ENCODE assay signal across 8 mouse cellular contexts in the genomic region with DNA sequence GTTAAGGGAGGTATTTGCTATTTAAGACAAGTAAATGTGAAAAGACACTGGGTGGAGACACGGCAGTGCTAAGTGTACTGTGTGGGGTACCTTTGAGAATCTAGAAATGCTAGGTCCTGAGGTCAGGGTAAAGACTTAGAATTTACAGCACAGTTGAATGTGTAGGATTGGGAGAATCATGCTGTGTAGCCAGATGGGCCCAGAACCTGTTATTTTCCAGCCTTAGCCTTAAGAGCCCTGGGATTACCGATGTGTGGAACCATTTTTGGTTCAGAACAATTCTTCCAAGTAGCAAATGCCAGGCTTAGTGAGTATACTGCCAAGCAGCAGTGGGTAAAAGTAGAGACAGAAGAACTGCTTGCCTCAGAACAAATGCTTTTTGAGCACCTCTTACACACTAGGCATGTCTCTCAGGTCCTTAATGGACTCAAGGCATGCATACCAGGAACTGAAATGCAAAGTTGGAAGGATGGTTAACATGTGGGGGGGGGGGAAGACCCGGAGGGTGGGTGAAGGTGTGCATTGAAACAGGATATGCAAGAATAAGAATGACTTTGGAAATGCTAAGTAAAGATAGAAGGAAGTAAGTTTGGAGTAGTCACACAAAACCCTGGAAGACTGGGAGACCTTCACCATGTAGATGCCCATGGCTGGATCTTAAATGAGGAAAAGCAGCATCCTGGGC. TPM values are rescaled to one million over a fixed set of nuclear protein-coding genes. Genes with fewer than 3 reads are reported as not detected.
A peak's percentile ranks its signal among the peaks of the same experiment; 100 is the strongest.
DNase-seq lines count a peak whose midpoint lies in the region; ATAC-seq and TF ChIP-seq lines count a peak whose summit lies in the region.

No protein-coding gene starts in this region.

- H3K4me1 ChIP-seq in heart, embryonic 10.5 days = peaks cover 18% of the 10 kb centered on the region
- no peaks in the 10 kb centered on the region for H3K4me1 ChIP-seq in ES-Bruce4 (ENCODE audit: control insufficient read depth, insufficient read depth, low read length)
- H3K4me1 ChIP-seq in forebrain, embryonic 16.5 days (replicated peaks; ENCODE audit: control insufficient read depth, insufficient read depth, low read length) = peaks cover 17% of the 10 kb centered on the region
- peaks cover 27% of the 10 kb centered on the region for H3K4me1 ChIP-seq in liver, postnatal 0 days (ENCODE audit: insufficient read depth)

- H3K36me3 ChIP-seq in heart, embryonic 10.5 days = peaks cover 57% of the 10 kb centered on the region
- H3K36me3 ChIP-seq in ES-Bruce4 (ENCODE audit: control insufficient read depth, insufficient read depth, low read length, poor library complexity, severe bottlenecking) = peaks cover 45% of the 10 kb centered on the region
- peaks cover 27% of the 10 kb centered on the region for H3K36me3 ChIP-seq in forebrain, embryonic 16.5 days (ENCODE audit: control insufficient read depth, insufficient read depth)
- peaks cover 38% of the 10 kb centered on the region for H3K36me3 ChIP-seq in liver, postnatal 0 days (replicated peaks; ENCODE audit: insufficient read depth, low read length)

- no peaks in the 10 kb centered on the region for H3K9me3 ChIP-seq in heart, embryonic 10.5 days
- no peaks in the 10 kb centered on the region for H3K9me3 ChIP-seq in ES-Bruce4 (replicated peaks; ENCODE audit: control insufficient read depth, insufficient read depth, low read length, poor library complexity, severe bottlenecking)
- H3K9me3 ChIP-seq in forebrain, embryonic 16.5 days (ENCODE audit: control insufficient read depth, low read length) = no peaks in the 10 kb centered on the region
- H3K9me3 ChIP-seq in liver, postnatal 0 days (ENCODE audit: low read length) = no peaks in the 10 kb centered on the region

- TF ChIP-seq CTCF in ES-Bruce4 (IDR thresholded peaks at IDR 0.05; ENCODE audit: low read depth, low read length) = no peak
- no peak for TF ChIP-seq CTCF in liver, postnatal 0 days (IDR thresholded peaks at IDR 0.05; ENCODE audit: low read depth)

- H3K4me2 ChIP-seq in forebrain, embryonic 16.5 days (ENCODE audit: low read length) = peak overlapping the region; percentile 90
- peak overlapping the region; percentile 94 for H3K4me2 ChIP-seq in liver, postnatal 0 days (ENCODE audit: low read depth, low read length)

- no peaks in the 10 kb centered on the region for H3K27me3 ChIP-seq in heart, embryonic 10.5 days (ENCODE audit: insufficient read depth, poor library complexity, severe bottlenecking)
- no peaks in the 10 kb centered on the region for H3K27me3 ChIP-seq in ES-Bruce4 (ENCODE audit: control insufficient read depth, insufficient read depth, low read length, poor library complexity, severe bottlenecking)
- no peaks in the 10 kb centered on the region for H3K27me3 ChIP-seq in forebrain, embryonic 16.5 days (replicated peaks; ENCODE audit: control insufficient read depth, insufficient read depth, low read length)
- no peaks in the 10 kb centered on the region for H3K27me3 ChIP-seq in liver, postnatal 0 days (ENCODE audit: insufficient read depth, low read length)

- no peak for TF ChIP-seq POLR2A in ES-Bruce4 (IDR thresholded peaks at IDR 0.05; ENCODE audit: insufficient read depth, low read length)

- no peak for TF ChIP-seq EP300 in ES-Bruce4 (IDR thresholded peaks at IDR 0.05; ENCODE audit: insufficient read depth, low read depth, low read length)
- no peak for TF ChIP-seq EP300 in liver, postnatal 0 days (IDR thresholded peaks at IDR 0.05; ENCODE audit: low read depth)

- WGBS in heart, embryonic 10.5 days = 85% methylated on average over 3 of the region's 3 CpGs
- WGBS in forebrain, embryonic 16.5 days = 78% methylated on average over 3 of the region's 3 CpGs
- WGBS in liver, postnatal 0 days (ENCODE audit: insufficient replicate concordance) = 78% methylated on average over 3 of the region's 3 CpGs

- peak overlapping the region; percentile 98 for H3K9ac ChIP-seq in ES-Bruce4 (ENCODE audit: low read depth, poor library complexity, severe bottlenecking)
- H3K9ac ChIP-seq in forebrain, embryonic 16.5 days (replicated peaks; ENCODE audit: low read depth, low read length) = peak overlapping the region; percentile 85; the same call in 1 of the 2 replicates
- peak overlapping the region; percentile 96 for H3K9ac ChIP-seq in liver, postnatal 0 days (replicated peaks)

- peak overlapping the region; percentile 88 for H3K4me3 ChIP-seq in heart, embryonic 10.5 days
- H3K4me3 ChIP-seq in ES-Bruce4 (ENCODE audit: low read depth, low read length) = peak overlapping the region; percentile 82
- peak overlapping the region; percentile 74 for H3K4me3 ChIP-seq in forebrain, embryonic 16.5 days (replicated peaks; ENCODE audit: low read length)
- H3K4me3 ChIP-seq in liver, postnatal 0 days (ENCODE audit: low read depth, low read length) = peak overlapping the region; percentile 94

- H3K27ac ChIP-seq in heart, embryonic 10.5 days = peak overlapping the region; percentile 97; the same call in 1 of the 2 replicates
- peak overlapping the region; percentile 91 for H3K27ac ChIP-seq in ES-Bruce4 (ENCODE audit: insufficient read depth, low read length)
- H3K27ac ChIP-seq in forebrain, embryonic 16.5 days (ENCODE audit: low read length) = no peak overlapping the region
- 0 out of 2 replicates have a peak overlapping the region, but pooled peaks have one; percentile 7 for H3K27ac ChIP-seq in liver, postnatal 0 days (ENCODE audit: low read depth)

- no peak for DNase-seq in heart, embryonic 10.5 days (ENCODE audit: low spot score)
- no peak for DNase-seq in heart, adult 18-20 months
- no peak for DNase-seq in liver, postnatal 0 days
- no peak for DNase-seq in cerebellum, postnatal 4 days (ENCODE audit: low spot score in 2 of 2)
- no peak for DNase-seq in adrenal gland, postnatal 10 days
- no peak for DNase-seq in ovary, postnatal 14 days (ENCODE audit: low spot score)

- no peak for ATAC-seq in forebrain, embryonic 16.5 days
- ATAC-seq in liver, postnatal 0 days = no peak

RNA-seq across cellular contexts. Expression of a gene that starts 1.3 kb away (rescaled TPM):
- 160 and 165 TPM in 2 replicates for polyA plus RNA-seq in heart, embryonic 10.5 days (2016; fragmentation: Nextera tagmentation; extraction: Ambion mirVana)
- total RNA-seq in heart, adult 18-20 months (2021) = 100 to 1,000 TPM; 150 to 158 TPM
- 72.1 and 75.3 TPM in 2 replicates for polyA plus RNA-seq in ES-Bruce4 (2011; ENCODE audit: insufficient read depth, insufficient read length, low read depth, missing spikeins)
- polyA plus RNA-seq in forebrain, embryonic 16.5 days (2015; fragmentation: Nextera tagmentation; extraction: Ambion mirVana) = 209 and 214 TPM in 2 replicates
- 94.2 and 96.6 TPM in 2 replicates for polyA plus RNA-seq in liver, postnatal 0 days (2015; fragmentation: Nextera tagmentation; extraction: Ambion mirVana)
- 100 to 1,000 TPM; 188 to 199 TPM for total RNA-seq in adrenal gland, postnatal 10 days (2021)

RNA-seq across cellular contexts. Expression of a gene that starts 1.3 kb away (rescaled TPM):
- polyA plus RNA-seq in heart, embryonic 10.5 days (2016; fragmentation: Nextera tagmentation; extraction: Ambion mirVana) = 64.2 and 74.5 TPM in 2 replicates
- 10 to 100 TPM; 10.4 to 12.2 TPM for total RNA-seq in heart, adult 18-20 months (2021)
- polyA plus RNA-seq in ES-Bruce4 (2011; ENCODE audit: insufficient read depth, insufficient read length, low read depth, missing spikeins) = 41.6 and 41.7 TPM in 2 replicates
- polyA plus RNA-seq in forebrain, embryonic 16.5 days (2015; fragmentation: Nextera tagmentation; extraction: Ambion mirVana) = 78.8 and 86.3 TPM in 2 replicates
- 21.1 TPM in 2 replicates for polyA plus RNA-seq in liver, postnatal 0 days (2015; fragmentation: Nextera tagmentation; extraction: Ambion mirVana)
- total RNA-seq in adrenal gland, postnatal 10 days (2021) = 10 to 100 TPM; 21.3 to 25.1 TPM

RNA-seq across cellular contexts. Expression of a gene that starts 10.0 kb away (rescaled TPM):
- not detected in 2 replicates for polyA plus RNA-seq in heart, embryonic 10.5 days (2016; fragmentation: Nextera tagmentation; extraction: Ambion mirVana)
- total RNA-seq in heart, adult 18-20 months (2021) = not detected
- polyA plus RNA-seq in ES-Bruce4 (2011; ENCODE audit: insufficient read depth, insufficient read length, low read depth, missing spikeins) = not detected in 2 replicates
- polyA plus RNA-seq in forebrain, embryonic 16.5 days (2015; fragmentation: Nextera tagmentation; extraction: Ambion mirVana) = 0.16 and 0.19 TPM in 2 replicates
- 0.11 and 0.16 TPM in 2 replicates for polyA plus RNA-seq in liver, postnatal 0 days (2015; fragmentation: Nextera tagmentation; extraction: Ambion mirVana)
- total RNA-seq in adrenal gland, postnatal 10 days (2021) = not detected

RNA-seq across cellular contexts. Expression of a gene that starts 14.4 kb away (rescaled TPM):
- polyA plus RNA-seq in heart, embryonic 10.5 days (2016; fragmentation: Nextera tagmentation; extraction: Ambion mirVana) = 1.6 and 43.5 TPM in 2 replicates
- total RNA-seq in heart, adult 18-20 months (2021) = 10 to 100 TPM; 15.2 to 18.5 TPM
- polyA plus RNA-seq in ES-Bruce4 (2011; ENCODE audit: insufficient read depth, insufficient read length, low read depth, missing spikeins) = not detected in 2 replicates
- polyA plus RNA-seq in forebrain, embryonic 16.5 days (2015; fragmentation: Nextera tagmentation; extraction: Ambion mirVana) = 76.0 and 99.3 TPM in 2 replicates
- 2,013 and 2,040 TPM in 2 replicates for polyA plus RNA-seq in liver, postnatal 0 days (2015; fragmentation: Nextera tagmentation; extraction: Ambion mirVana)
- 100 to 1,000 TPM; 229 to 546 TPM for total RNA-seq in adrenal gland, postnatal 10 days (2021)

RNA-seq across cellular contexts. Expression of a gene that starts 15.7 kb away (rescaled TPM):
- polyA plus RNA-seq in heart, embryonic 10.5 days (2016; fragmentation: Nextera tagmentation; extraction: Ambion mirVana) = 0.10 and 1.5 TPM in 2 replicates
- under 1 TPM; 0.45 to 0.59 TPM for total RNA-seq in heart, adult 18-20 months (2021)
- 2.0 and 3.1 TPM in 2 replicates for polyA plus RNA-seq in ES-Bruce4 (2011; ENCODE audit: insufficient read depth, insufficient read length, low read depth, missing spikeins)
- 51.6 and 56.6 TPM in 2 replicates for polyA plus RNA-seq in forebrain, embryonic 16.5 days (2015; fragmentation: Nextera tagmentation; extraction: Ambion mirVana)
- polyA plus RNA-seq in liver, postnatal 0 days (2015; fragmentation: Nextera tagmentation; extraction: Ambion mirVana) = 0.14 and 0.21 TPM in 2 replicates
- total RNA-seq in adrenal gland, postnatal 10 days (2021) = 1 to 10 TPM; 3.2 to 5.5 TPM
